Mouse (Mus musculus): ENCODE data around the gene Tirap. TPM values are rescaled to one million over a fixed set of nuclear protein-coding genes. Genes with fewer than 3 reads are reported as not detected.
"Not testable (repeated sequence)": the region's sequence is repeated elsewhere in the genome, so short reads cannot be mapped to it uniquely, and the experiment has no call there.

Gene Tirap
- polyA plus RNA-seq, 1 experiment from 2014 or later = 15.3 TPM

DNA sequence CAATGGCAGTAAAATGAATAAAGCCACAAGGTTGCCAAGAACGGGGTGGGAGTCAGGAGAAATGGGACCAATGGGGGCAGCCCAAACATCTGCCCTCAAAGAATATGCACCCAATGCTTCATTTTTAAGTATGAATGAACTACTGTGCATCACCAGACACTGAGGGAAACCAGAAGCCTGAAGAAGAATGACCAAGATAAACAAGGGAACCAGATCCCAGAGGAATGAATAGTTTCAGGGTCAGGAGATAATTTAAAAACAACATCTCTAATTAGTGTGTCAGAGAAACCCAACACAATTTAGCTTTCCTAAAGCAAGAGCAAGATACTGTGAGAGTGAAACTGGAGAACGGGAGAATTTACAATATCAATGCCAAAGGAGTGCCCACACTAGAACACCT, 39.4 kb downstream of the Tirap start:
- Histone ChIP-seq H3K27me3 (ENCODE audit: insufficient read depth, poor library complexity, severe bottlenecking) (no peaks in the 10 kb centered on the region), H3K27ac (no peak overlapping the region), H3K9me3 (no peaks in the 10 kb centered on the region), H3K4me1 (peaks cover 6% of the 10 kb centered on the region; the same call in 1 of the 2 replicates), H3K4me3 (no peak overlapping the region), H3K36me3 (peaks cover 4% of the 10 kb centered on the region; the same call in 1 of the 2 replicates)
- DNase-seq (ENCODE audit: low spot score) = no peak
- 59% methylated on average over 2 of the region's 2 CpGs for WGBS

DNA sequence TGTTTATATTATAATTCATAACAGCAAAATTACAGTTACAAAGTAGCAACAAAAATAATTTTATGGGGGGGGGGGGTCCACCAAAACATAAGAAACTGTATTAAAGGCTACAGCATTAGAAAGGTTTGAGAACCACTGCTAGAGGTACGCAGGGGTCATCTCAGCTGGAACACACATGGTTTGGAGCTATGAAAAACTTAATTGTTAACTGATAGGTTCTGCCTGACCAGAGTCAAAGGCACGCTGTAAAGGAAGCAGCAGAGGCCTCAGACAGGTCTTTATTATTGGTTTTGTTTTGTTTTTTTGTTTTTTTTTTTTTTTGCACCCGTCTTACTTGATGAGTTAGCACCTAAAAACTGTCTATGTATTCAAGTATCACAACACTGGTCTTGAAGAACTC, 41.6 kb downstream of the Tirap start:
- DNase-seq (ENCODE audit: low spot score) = no peak
- Histone ChIP-seq H3K27me3 (ENCODE audit: insufficient read depth, poor library complexity, severe bottlenecking) (no peaks in the 10 kb centered on the region), H3K4me1 (peaks cover 6% of the 10 kb centered on the region; the same call in 1 of the 2 replicates), H3K27ac (no peak overlapping the region), H3K4me3 (no peak overlapping the region), H3K9me3 (no peaks in the 10 kb centered on the region), H3K36me3 (no peaks in the 10 kb centered on the region; the same call in 1 of the 2 replicates)
- WGBS = 86% methylated on average over 3 of the region's 3 CpGs

DNA sequence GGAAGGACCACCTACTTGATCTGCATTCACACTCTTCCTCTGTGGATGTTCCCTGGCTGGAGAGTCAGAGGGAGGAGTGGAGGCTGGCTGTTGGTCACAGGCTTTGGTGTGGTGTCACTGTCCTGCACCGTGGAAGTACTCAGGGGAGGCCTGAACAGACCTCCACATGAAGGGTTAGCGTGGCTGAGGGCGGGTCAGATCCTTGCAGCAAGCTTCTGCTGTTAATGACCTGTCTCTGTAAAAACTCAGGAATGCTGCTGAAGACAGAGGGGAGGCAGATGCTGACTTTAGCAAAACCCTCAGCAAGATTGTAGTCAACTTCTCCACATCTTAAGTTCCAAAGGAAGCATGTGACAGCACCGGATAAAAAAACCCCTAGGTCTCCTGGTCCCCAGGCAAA, 43.2 kb downstream of the Tirap start:
- Histone ChIP-seq H3K27me3 (ENCODE audit: insufficient read depth, poor library complexity, severe bottlenecking) (no peaks in the 10 kb centered on the region), H3K4me3 (no peak overlapping the region), H3K4me1 (peaks cover 6% of the 10 kb centered on the region; the same call in 1 of the 2 replicates), H3K27ac (no peak overlapping the region), H3K9me3 (no peaks in the 10 kb centered on the region), H3K36me3 (no peaks in the 10 kb centered on the region)
- DNase-seq (ENCODE audit: low spot score) = no peak
- 67% methylated on average over 4 of the region's 4 CpGs for WGBS

GRCm38 (mm10) chr9:35156002-35156710, 43.9 kb downstream of the Tirap start:
- Histone ChIP-seq H3K27ac (no peak overlapping the region), H3K27me3 (ENCODE audit: insufficient read depth, poor library complexity, severe bottlenecking) (no peaks in the 10 kb centered on the region), H3K9me3 (no peaks in the 10 kb centered on the region), H3K4me3 (no peak overlapping the region), H3K4me1 (peaks cover 6% of the 10 kb centered on the region; the same call in 1 of the 2 replicates), H3K36me3 (no peaks in the 10 kb centered on the region)
- no peak for DNase-seq (ENCODE audit: low spot score)
- 89% methylated on average over 5 of the region's 5 CpGs for WGBS

- Histone ChIP-seq H3K4me3 (no peak overlapping the region), H3K27me3 (ENCODE audit: insufficient read depth, poor library complexity, severe bottlenecking) (no peaks in the 10 kb centered on the region), H3K27ac (no peak overlapping the region), H3K9me3 (no peaks in the 10 kb centered on the region), H3K4me1 (peaks cover 6% of the 10 kb centered on the region; the same call in 1 of the 2 replicates), H3K36me3 (no peaks in the 10 kb centered on the region)
- WGBS = 85% methylated on average over 1 of the region's 1 CpGs
- no peak for DNase-seq (ENCODE audit: low spot score)
Measured at GRCm38 (mm10) chr9:35152923-35153322, 47.2 kb downstream of the Tirap start.

GRCm38 (mm10) chr9:35148822-35149221, 51.3 kb downstream of the Tirap start:
- H3K9me3 ChIP-seq; H3K36me3 ChIP-seq; DNase-seq (ENCODE audit: low spot score); H3K27ac ChIP-seq; H3K4me3 ChIP-seq; H3K4me1 ChIP-seq; H3K27me3 ChIP-seq (ENCODE audit: insufficient read depth, poor library complexity, severe bottlenecking): not testable (repeated sequence)

GRCm38 (mm10) chr9:35147261-35147660, 52.8 kb downstream of the Tirap start:
- WGBS = 95% methylated on average over 14 of the region's 14 CpGs
- H3K27ac ChIP-seq; H3K9me3 ChIP-seq; H3K36me3 ChIP-seq; DNase-seq (ENCODE audit: low spot score); H3K4me3 ChIP-seq; H3K4me1 ChIP-seq; H3K27me3 ChIP-seq (ENCODE audit: insufficient read depth, poor library complexity, severe bottlenecking): not testable (repeated sequence)

DNA sequence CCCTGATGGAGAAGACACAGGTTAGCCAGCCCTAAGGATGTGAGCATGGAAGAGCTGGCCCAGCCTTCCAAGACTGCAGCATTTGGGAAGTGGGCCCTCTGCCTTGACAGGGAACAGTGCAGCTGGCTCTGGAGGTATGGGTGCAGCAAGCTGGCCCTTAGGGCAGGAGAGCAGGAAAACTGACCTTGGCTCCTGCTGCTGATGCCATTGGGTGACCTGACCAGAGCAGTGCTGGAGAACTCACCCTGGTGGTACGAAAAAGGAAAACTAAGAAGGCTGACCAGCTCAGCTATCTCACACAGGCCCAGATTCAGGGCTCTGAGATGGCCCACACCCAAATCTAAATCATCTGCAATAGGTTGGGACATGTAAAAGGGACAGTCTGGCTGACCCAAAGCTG, 54.3 kb downstream of the Tirap start:
- Histone ChIP-seq H3K36me3 (no peaks in the 10 kb centered on the region), H3K9me3 (no peaks in the 10 kb centered on the region), H3K27ac (no peak overlapping the region), H3K4me1 (peaks cover 9% of the 10 kb centered on the region), H3K4me3 (no peak overlapping the region), H3K27me3 (ENCODE audit: insufficient read depth, poor library complexity, severe bottlenecking) (no peaks in the 10 kb centered on the region)
- 88% methylated on average over 1 of the region's 1 CpGs for WGBS
- DNase-seq (ENCODE audit: low spot score) = no peak

DNA sequence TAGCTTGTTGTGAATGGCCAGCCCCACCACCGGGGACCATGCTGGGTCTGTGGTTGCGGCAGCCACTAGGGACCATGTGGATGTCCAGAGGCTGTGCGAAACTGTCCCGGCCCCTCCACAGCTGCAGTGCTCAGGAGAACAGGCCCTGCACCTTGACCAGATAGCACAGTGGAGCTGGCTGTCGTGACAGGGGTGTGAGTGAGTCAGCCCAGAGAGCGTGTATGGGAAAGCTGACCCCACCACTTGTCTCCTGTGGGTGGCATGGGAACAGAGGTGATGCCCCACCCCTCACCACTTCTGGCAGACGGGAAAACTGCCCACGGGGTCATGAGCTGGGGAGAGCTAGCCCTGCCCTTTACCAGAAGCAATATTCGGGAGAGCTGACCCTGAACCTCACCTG, 55.0 kb downstream of the Tirap start:
- H3K9me3 ChIP-seq = no peaks in the 10 kb centered on the region
- no peak for DNase-seq (ENCODE audit: low spot score)
- no peaks in the 10 kb centered on the region for H3K27me3 ChIP-seq (ENCODE audit: insufficient read depth, poor library complexity, severe bottlenecking)
- H3K4me1 ChIP-seq = peaks cover 9% of the 10 kb centered on the region
- no peak overlapping the region for H3K27ac ChIP-seq
- no peaks in the 10 kb centered on the region for H3K36me3 ChIP-seq
- WGBS = 70% methylated on average over 9 of the region's 9 CpGs
- H3K4me3 ChIP-seq = no peak overlapping the region

DNA sequence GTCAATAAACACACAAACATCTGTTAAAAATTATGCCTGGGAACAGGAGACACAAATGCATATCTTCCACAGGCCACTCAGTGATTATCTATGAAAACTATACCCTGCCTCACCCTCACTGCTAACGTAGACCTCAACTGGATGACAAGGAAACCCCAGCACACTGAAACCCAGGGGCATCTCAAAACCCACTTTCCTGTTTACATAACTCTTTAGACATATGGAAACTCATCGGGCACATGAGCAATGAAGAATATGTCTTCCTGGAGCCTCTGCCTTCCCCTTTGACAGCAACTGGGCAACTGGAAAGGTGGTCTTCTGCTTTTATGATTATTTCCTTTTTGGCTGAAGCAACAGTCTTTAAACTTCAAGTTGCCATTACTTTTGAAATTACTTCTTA, 57.9 kb downstream of the Tirap start:
- H3K9me3 ChIP-seq = no peaks in the 10 kb centered on the region
- peaks cover 9% of the 10 kb centered on the region for H3K4me1 ChIP-seq
- no peak overlapping the region for H3K27ac ChIP-seq
- DNase-seq (ENCODE audit: low spot score) = no peak
- H3K27me3 ChIP-seq (ENCODE audit: insufficient read depth, poor library complexity, severe bottlenecking) = no peaks in the 10 kb centered on the region
- no peaks in the 10 kb centered on the region for H3K36me3 ChIP-seq
- WGBS = 72% methylated on average over 2 of the region's 2 CpGs
- H3K4me3 ChIP-seq = no peak overlapping the region

DNA sequence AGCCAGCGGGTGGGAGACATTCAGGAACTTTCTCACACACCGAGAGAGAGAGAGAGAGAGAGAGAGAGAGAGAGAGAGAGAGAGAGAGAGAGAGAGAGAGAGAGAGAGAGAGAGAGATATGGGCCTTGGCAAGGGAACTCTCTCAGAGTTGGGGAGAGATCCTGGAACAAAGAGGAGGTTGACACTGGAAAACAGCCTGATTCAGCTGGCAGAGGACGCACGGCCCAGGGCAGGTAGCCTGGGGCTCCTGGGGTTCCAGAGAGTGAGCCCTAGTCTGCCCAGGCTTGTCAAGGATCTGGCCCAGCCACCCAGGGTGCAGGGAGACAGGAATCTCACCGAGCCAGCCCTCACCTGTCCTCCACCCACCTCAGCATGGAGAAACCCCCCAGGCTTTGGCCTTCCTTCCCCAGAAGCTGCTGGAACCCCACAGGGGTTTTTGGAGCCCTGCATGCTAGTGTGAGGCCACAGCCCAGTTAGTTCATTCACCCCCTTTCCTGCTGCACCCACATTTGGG, 60.8 kb downstream of the Tirap start:
- no peak for DNase-seq (ENCODE audit: low spot score)
- H3K27ac ChIP-seq = no peak overlapping the region
- 61% methylated on average over 5 of the region's 5 CpGs for WGBS

DNA sequence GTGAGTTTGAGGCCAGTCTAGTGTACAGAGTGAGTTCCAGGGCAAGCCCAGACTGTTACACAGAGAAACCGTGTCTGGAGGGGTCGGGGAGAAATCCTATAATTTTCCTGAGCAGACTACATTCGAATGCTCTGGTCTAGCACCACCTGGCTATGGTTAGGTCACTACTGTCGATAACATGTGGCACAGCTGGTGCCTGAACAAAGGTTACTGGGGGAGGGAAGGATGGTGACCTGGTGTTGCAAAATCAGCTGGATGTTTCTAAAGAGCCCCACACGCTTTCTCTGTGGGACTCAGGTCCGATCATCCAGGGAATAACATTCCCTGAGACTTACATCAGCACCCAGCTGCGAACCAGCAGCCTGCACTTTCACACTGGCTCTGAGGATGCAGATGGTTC, 62.1 kb downstream of the Tirap start:
- Histone ChIP-seq H3K4me3 (no peak overlapping the region), H3K4me1 (peaks cover 10% of the 10 kb centered on the region; the same call in 1 of the 2 replicates), H3K9me3 (no peaks in the 10 kb centered on the region), H3K27ac (no peak overlapping the region), H3K36me3 (no peaks in the 10 kb centered on the region), H3K27me3 (ENCODE audit: insufficient read depth, poor library complexity, severe bottlenecking) (no peaks in the 10 kb centered on the region)
- DNase-seq (ENCODE audit: low spot score) = no peak
- 79% methylated on average over 7 of the region's 7 CpGs for WGBS

More for the DNA sequence above, 60.8 kb downstream of the Tirap start:
- Histone ChIP-seq H3K4me1 (peaks cover 10% of the 10 kb centered on the region; the same call in 1 of the 2 replicates), H3K4me3 (no peak overlapping the region), H3K27me3 (ENCODE audit: insufficient read depth, poor library complexity, severe bottlenecking) (no peaks in the 10 kb centered on the region), H3K9me3 (no peaks in the 10 kb centered on the region), H3K36me3 (no peaks in the 10 kb centered on the region)

DNA sequence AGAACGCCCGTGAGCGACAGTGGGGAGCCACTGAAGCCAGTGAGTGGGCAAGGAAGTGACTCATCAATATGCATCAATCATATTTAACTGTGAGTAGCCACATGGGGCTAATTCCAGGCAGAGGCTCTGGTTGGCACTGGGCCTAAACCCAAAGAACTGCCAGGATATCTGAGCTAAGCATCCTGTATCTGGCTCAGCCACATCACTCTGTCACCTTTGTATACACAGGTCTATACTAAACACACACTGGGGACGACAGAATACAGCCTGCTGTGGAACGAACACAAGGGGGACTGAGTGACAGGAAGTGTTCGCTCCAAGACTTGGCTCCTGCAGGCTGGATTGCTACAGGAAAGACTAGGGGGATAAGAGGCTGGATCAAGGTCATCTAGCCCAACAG, 64.5 kb downstream of the Tirap start:
- Histone ChIP-seq H3K27me3 (ENCODE audit: insufficient read depth, poor library complexity, severe bottlenecking) (no peaks in the 10 kb centered on the region), H3K9me3 (no peaks in the 10 kb centered on the region), H3K4me1 (peaks cover 16% of the 10 kb centered on the region; the same call in 1 of the 2 replicates), H3K4me3 (no peak overlapping the region), H3K36me3 (no peaks in the 10 kb centered on the region), H3K27ac (no peak overlapping the region)
- WGBS = 65% methylated on average over 6 of the region's 6 CpGs
- no peak for DNase-seq (ENCODE audit: low spot score)
